Mouse (Mus musculus) left cerebral cortex, adult 11 months (tissue): ENCODE data around the gene Sh2b1.
"Not testable (repeated sequence)": the region's sequence is repeated elsewhere in the genome, so short reads cannot be mapped to it uniquely, and the experiment has no call there.

Experiments used
- DNase-seq: peaks from one replicate; pipeline ENCODE4 v3.0.0; 2022; ENCODE audit warnings: low spot score

Sh2b1 gene

DNA sequence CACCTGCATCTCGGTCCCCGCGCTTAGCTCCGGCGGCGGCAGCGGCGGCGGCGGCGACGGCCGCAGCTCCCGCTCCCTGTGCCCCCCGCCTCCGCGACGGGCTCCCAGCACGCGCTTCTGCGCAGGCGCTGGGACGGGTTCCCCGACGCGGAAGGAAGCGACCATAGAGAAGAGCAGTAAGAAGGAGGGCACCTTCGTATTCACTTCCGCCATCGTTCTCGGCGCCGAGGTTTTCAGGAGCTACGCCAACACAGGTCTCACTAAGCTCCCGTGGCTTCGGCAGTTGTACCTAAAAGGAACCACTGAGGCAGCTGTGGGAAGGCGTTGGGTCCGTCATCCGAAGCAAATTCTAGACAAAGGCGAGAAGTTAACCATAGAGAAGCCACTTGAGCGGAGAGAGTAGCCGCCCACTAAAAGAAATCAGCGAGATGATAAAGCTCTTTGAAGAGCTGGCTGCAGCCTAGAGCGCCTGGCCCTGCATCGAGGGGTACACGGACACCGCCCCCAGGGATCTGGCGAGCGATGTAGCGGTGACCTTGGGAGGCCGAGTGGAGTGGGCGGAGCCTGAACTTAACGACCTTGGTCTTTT lies at the start of gene Sh2b1:
Gene Sh2b1 (minus strand): TSS at position 432 of the 589 bp plus-strand sequence.
- peak; percentile 85 for DNase-seq

DNA sequence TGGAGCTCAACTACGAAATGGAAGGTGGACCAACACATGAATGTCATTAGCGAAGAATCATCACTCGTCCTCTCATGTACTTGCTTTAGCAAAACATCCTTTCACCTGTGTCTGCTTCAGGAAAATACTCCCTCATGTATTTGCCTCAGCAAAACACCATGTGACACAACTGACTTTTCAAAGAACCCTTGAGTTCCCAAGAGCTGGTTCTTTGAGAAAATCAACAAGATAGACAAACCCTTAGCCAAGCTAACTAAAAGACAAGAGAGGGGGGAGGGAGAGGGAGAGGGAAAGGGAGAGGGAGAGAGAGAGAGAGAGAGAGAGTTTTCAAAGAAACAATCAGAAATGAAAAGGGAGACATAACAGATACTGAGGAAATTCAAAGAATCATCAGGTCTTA lies 48.1 kb upstream of the Sh2b1 start:
- no peak for DNase-seq

DNA sequence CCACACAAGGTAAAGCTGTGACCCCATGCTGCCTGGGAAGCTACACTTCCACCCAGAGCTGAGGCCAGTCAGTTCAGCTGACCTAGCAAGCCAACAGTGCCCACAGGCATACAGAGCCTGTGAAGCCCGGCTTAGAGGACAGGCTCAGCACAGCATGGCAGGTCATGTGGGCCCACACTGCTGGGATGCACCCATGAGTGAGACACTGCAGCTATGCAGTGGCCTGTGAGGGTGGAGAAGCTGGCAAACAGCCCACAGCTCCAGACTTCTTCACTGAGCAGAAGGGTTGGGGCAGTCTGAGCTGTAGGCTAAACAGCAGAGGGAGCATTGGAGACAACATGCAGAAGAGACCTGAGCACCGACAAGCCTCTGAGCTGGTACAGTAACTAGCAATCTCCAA lies 44.3 kb upstream of the Sh2b1 start:
- no peak for DNase-seq

DNA sequence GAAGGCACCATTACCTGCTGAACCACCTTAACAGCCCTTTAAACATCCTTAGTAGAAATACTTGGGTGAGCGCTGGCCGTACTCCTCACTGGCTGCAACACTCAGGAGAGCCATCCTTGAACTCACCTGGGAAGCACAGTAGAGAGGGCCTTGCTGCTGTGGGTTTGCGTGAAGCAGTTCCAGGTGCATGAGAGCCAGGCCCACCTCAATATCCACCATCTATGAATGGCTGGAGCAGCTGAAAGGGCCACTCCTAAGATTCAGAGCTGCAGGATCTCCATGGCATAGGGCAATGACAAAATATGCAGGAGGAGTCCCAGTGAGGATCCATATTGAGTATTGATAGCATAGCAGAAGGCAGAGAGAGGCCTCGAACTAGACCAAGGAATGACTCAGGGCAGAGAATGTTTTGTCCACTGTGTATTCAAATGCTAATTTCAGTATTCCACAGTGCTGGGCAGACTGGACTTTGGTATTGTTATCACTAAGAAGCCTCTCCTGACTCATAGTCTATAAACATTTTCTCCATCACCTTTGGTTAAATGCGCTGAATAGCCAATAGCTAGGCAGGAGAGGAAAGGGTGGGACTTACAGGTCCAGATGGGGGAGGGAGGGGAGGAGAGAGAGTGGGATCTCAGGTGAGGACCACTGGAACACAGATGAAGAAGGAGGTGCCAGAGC lies 43.2 kb upstream of the Sh2b1 start:
- DNase-seq: no peak

DNA sequence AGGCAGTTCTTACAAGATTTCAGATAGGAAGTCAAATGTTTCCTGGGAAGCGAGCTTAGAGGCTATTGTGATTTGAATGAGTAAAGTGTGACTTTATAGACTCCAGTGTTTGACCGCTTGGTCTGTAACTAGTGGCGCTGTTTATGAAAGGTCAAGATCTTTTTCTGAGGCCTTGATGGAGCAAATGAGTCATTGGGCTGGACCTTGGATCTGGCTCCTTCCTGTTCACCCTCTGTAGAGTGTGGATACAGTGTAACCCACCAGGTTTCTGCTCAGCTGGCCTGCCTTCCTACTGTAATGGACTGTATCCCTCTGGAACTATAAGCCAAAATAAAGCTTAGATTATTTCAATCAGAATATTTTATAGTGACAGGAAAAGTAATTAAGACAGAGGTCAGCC lies 36.1 kb upstream of the Sh2b1 start:
- no peak for DNase-seq

DNA sequence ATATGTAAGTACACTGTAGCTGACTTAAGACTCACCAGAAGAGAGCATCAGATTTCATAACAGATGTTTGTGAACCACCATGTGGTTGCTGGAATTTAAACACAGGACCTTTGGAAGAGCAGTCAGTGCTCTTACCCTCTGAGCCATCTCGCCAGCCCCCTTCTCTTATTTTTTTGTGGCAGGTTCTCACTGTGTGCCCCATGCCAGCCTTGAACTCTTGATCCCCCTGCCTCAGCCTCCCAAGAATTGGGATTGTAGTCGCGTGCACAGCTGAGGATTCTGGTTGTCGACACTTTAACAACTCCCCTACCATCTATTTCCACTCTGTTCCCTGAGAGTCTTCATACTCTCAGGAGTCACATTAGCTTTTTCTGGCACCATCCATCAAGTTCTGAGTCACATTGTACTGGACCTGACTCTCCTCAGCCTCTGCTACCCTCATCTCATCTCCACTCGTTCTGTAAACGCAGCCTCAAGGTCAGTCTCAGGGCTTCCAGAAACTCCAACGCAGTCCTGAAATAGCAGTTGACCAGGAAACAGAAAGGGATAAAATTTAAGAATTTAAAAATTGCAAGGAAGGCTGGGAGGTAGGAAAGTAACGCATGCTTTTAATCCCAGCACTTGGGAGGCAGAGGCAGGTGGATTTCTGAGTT lies 32.0 kb upstream of the Sh2b1 start:
- DNase-seq: no peak

DNA sequence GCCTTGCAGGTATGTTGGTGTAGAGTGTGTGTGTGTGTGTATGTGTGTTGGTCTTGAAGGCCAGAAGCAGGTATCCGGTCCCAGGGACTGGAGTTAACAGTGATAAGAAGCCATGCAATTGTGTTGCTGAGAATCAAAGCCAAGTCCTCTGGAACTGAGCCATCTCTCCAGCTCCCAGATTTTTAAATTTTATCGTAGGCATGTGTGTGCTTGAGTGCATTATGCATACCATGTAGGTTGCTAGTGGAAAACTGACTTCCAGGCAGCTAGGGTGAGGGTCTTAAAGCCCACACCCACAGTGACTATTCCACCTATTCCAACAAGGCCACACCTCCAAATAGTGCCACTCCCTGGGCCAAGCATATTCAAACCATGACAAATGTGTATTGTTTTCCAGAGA lies 29.7 kb upstream of the Sh2b1 start:
- no peak for DNase-seq

DNA sequence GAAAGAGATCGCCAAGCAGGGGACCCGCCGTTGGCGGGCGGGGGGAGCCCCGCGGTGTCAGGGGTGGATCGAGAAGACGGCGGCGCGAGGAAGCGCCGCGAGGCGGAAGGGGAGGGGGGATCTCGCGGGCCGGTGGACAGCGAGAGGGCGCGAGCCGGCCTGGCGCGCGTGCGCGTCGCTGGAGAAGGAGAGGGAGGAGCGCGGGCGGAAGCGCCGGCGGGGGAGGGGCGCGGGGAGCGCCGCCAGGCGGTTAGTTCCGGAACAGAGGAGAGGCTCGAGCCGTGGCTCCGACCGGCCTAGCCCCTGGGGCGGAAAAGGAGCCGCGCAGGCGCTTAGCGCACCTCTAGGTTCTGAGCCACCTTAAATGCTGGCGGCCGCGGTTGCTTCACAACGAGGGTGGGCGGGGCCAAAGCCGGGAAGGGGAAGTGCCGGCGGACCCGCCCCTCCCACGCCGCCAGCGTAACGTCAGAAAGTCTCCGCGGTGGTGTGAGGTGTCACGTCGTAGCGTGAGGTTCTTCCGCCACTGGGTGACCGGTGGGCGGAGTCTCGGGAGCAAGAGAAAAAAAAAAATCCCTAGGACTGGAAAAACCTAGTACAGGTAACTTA lies 28.2 kb upstream of the Sh2b1 start, which contains the start of gene Atxn2l:
Gene Atxn2l (minus strand): TSS at position 165 of the 606 bp plus-strand sequence.
- peak; percentile 96 for DNase-seq

DNA sequence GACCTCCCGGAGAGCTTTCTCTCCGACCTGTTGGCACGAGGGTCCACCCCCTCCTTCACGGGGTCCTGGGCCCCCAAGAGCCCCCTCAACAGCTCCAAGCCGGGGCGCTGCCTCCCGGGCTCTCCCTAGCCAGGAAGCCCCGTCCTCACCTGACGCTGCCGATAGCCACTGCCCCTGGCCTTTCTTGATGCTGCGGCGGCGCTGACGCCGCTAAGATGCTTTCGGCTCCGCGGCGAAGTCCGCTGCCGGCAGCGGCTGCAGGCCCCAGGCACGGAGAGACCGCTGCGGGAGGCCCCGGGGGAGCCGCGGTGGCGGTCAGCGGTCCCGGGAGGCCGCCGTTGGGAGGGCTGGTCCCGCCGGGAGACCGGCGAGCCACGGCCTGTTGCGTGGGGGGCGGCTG lies 27.5 kb upstream of the Sh2b1 start:
- no peak for DNase-seq

DNA sequence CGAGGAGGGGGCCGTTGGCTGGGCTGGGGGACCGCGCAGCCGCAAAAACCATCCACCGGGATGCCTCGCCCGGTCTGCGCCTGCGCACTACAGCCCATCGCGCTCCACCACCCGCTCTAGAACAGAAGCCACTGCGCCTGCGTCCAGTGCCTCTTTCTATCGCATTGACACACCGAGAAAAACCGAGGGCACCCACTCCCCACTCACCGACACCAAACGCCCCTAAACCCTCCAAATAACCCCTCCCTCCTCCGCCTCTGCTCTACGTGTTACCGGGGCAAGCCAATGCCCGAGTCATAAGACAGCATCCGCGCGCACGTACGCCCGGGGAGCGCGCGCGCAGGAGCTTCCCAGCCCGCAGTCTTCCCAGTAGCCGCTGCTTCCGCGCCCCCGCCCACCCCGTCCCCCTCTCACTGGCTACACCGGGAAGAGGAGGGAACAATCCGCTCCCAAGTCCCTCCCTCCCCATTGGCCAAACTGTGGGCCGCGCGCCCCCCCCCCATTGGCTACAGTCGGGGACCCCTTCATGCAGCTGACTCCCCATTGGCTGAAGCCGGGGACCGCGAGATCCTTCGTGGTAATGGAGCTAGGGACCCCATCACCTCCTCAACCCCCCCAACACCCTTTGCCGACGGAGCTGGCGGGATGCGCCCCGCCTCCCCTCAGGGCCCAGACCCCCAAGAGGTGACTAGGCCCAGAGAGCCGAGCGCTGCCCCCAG lies 27.0 kb upstream of the Sh2b1 start:
- DNase-seq: peak; percentile 88

DNA sequence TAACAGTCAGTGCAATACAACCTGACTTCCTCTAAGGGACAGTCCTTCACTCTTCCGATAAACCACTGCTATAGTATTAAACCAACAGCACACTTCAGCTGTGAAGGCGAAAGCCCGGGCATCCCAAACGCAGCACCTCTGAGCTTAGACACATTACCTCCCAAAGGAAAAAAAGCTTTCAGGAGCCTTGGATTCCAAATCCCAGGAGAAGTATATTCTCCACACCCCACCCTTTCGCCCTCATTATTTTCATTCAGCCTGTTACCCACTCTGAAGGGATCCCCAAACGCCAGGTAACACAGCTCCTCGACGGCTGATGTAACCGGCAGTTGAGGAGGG lies 26.4 kb upstream of the Sh2b1 start:
- no peak for DNase-seq

DNA sequence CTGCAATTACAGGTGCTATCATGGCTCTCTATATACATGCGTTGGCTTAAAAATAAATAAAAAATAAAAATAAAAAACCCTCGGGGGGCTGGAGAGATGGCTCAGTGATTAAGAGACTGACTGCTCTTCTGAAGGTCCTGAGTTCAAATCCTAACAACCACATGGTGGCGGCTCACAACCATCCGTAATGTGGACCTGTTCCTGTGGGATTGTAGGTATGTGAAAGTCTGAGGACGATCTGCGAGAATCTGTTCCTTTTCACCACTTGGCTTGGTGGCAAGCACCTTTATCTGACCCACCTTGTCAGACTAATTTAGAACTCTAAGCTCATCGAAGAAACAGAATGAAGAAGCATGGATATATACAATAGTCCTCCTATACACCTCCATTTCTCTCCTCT lies 24.2 kb upstream of the Sh2b1 start:
- DNase-seq: no peak

DNA sequence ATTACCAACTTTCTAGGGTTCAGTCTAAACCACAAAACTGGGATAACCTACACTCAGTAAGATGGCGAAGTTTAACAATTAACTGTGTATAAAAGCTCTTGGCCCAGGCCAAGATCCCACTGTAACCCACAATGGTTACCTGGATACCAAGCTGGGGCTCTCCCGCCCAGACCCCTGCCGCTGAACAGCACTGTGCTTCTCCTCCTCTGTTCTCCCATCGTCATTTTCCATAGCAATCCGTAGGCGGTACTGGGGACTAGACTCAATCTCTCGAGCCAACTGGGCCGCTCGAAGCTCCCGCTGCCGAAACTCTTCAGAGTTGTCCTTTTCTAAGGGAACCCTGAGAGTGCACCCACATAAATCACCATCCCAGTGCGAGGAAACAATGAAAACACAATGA lies 22.7 kb upstream of the Sh2b1 start:
- no peak for DNase-seq

DNA sequence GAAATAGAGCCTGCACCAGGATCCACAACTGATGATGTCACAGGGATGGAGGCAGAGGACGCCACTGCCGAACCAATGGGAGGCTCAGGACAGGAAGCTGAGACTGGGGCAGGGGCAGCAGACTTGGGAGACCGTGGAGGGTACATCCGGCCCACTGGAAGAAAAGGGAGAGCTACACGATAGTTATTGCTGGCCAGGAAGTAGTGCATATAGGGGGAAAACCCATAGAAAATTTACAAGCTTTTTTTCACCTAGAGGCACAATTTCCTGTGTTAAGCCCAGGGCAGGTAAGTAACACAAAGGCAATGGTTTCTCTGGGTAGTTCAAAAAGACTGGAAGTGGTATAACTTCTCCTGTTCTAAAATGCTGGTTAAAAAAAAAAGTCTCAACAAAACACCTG lies 21.3 kb upstream of the Sh2b1 start:
- DNase-seq: no peak

DNA sequence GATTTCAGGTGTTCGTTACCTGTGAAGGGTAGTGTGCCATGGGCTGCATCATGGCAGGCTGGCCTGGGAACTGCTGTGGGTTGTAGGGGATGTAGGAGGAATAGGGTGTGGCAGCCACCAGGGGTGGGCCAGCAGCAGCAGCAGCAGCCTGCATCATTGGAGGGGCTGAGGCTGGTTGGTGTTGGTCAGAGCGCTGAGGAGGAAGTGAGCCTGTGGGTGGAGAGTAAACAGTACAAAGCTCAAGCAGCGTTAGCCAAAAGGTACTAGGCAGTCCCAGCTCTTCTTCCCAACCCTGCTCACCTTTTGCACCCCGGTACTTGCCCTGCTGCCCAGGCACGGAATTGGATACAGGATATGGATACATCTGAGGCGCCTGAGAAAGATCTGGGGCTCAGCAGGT lies 18.9 kb upstream of the Sh2b1 start:
- no peak for DNase-seq

DNA sequence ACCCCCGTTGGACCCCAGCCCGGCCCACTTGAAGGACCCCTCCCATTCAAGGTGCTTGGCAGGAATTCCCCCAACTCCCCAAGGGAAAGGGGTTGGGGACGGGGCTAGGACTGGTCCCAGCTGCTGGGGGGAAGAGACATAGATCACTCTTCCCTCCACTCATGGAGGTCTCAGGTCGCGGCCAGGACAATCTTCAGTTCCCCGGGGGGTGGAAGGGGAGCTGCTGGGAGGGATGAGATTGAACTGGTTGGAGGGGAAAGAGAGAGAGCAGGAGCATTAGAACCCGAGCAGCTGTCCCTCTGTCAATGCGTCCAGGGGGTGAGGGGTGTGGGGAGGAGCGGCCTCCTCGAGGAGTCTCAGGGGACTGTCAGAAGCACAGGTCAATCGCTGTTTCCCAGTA lies 16.7 kb upstream of the Sh2b1 start:
- no peak for DNase-seq

DNA sequence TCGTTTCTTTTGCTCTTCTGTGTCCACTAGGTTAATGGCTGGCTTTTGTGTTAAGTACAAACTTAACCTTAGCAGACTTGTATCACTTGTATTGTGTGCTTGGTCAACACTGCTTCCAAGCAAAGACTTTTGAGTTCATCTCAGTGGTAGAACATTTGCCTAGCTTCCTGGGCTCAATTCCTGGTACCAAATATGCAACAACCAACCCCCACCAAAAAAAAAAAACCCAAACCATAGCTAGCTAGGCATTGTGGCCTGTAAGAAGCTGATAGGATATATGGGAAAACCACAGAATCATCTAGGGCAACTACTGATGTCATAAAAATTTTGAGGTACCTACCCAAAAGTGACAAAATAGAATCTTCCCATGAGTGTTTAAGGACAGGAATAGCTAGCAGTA lies 15.8 kb upstream of the Sh2b1 start:
- DNase-seq: no peak

DNA sequence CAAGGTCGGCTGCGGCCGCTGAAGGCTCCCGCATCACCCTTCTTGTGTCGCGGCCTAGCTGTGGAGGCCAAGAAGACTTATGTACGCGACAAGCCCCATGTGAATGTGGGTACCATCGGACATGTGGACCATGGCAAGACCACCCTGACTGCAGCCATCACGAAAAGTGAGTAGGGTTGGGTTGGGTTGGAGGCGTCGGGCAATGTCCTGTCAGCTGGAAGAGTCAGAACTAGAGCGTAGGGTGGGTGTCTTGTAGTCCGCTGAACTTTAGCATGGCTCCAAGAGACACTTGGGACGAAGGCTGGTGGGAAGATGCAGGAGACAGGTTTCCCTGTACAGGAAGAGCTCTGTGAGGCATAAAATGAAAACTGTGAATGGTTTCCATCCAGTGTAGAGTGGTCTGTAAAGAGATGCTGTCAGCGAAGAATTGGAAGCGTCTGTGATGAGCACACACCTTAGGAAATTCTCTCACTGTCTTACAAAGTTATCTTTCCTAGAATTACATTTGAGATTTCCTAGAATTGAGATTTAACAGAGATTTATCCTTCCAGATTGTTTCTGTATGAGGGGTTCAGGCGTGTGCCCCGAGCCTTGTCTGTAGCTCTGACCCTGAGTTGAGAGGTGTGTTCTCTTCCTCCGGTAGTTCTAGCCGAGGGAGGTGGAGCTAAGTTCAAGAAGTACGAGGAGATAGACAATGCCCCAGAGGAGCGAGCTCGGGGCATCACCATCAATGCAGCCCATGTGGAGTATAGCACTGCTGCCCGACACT lies 12.6 kb upstream of the Sh2b1 start:
- DNase-seq: not testable (repeated sequence)

DNA sequence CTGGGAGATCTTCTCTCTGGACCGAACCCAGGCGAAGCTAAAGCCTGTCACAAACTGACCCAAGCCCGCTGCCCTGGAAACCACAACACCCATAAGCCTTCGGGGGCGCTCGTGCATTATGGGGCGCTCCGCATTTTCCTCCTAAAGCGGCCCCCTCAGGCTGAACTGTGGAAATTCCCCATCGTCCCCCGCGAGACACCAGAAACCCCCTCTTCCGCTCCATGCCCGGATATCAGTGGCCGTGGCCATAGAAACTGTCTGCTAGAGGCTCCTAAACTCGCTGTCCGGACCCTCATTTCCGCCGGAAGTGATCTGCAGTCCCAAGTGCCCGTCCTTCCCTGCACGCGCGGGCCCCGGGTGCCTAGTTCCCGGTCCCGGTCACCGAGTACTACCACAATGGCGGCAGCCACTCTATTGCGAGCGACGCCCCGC lies 11.8 kb upstream of the Sh2b1 start, which contains the start of gene Tufm:
Gene Tufm (plus strand): TSS at position 310 of the 432 bp plus-strand sequence.
- DNase-seq: peak; percentile 97

DNA sequence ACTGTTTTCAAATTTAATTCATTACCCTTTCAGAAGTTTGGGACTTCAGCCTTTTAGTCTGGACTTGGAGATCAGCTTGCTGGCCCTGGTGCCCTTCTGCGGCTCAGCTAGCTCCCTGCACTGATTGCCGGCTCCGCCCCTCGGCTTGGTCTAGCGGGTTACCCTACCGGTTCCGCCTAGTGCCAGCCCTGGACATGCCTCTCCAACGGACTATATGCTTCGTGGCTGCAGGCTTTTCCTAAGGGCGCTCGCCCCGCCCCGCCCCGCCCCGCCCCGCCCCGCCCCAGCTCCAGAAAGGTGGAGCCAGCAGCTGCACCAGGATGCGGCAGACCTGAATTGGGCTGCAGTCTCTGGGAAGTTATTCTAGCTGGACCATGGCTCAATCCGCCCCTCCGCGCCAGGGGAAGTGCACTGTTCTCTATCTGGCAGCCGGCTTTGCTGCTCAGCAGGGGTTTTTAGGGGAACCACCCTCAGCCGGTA lies 7.2 kb upstream of the Sh2b1 start:
- no peak for DNase-seq

DNA sequence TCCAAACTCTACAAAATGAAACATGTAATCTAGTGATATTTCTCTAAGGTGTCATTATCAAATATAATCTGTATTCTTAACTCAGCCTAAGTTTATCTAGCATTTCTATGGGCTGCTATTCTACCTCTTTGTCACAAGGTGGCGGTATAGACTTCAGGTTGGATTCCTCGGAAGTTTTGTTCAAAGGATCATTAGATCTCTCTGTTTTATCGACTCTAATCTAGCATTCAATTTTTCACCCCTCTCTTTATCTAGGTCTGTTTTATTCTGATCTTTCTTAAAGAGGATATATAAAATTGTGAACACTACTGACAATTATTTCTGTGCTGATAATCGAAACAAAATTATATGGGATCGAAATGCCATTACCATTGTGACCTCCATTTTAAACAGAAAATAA lies 6.5 kb upstream of the Sh2b1 start:
- no peak for DNase-seq
